Mouse (Mus musculus) liver, embryonic 11.5 days (tissue): ENCODE measurements at regions not wholly inside any gene's neighbourhood (a gene's known extent, or its start where the extent isn't known, plus 50 kb on each side); places are given as distances from the start of the nearest gene placed in this dataset.

Source experiments
- ATAC-seq: fragments of 200-750 bp; cut with Nextera tagmentation; replicated peaks from 2 replicates; pipeline ENCODE4 v1.8.0; 2017; ENCODE audit warnings: moderate number of reproducible peaks, mild to moderate bottlenecking, moderate TSS enrichment, moderate library complexity; ENCODE audit not compliant: low FRiP score
- DNase-seq: peaks from one replicate; pipeline ENCODE4 v3.0.0-alpha.2; 2017; ENCODE audit warnings: low spot score
- H3K27ac ChIP-seq: fragments of 300-500 bp; sonication (generic); 2 replicates; pipeline ENCODE4 v1.5.1; 2014; ENCODE audit warnings: mild to moderate bottlenecking, low read depth, low read length, control low read depth
- H3K27me3 ChIP-seq: fragments of 300-500 bp; sonication (generic); replicated peaks from 2 replicates; pipeline ENCODE4 v1.6.1; 2014; ENCODE audit warnings: low read length, mixed read lengths; ENCODE audit not compliant: control insufficient read depth, insufficient read depth
- H3K36me3 ChIP-seq: fragments of 300-500 bp; sonication (generic); 2 replicates; pipeline ENCODE4 v1.6.1; 2014; ENCODE audit warnings: mild to moderate bottlenecking, low read length, moderate library complexity, mixed read lengths; ENCODE audit not compliant: control insufficient read depth, insufficient read depth
- H3K4me1 ChIP-seq: fragments of 300-500 bp; sonication (generic); replicated peaks from 2 replicates; pipeline ENCODE4 v1.6.1; 2014; ENCODE audit warnings: low read length, mixed read lengths; ENCODE audit not compliant: control insufficient read depth, insufficient read depth
- H3K4me2 ChIP-seq: fragments of 300-500 bp; sonication (generic); 2 replicates; pipeline ENCODE4 v1.6.1; 2014; ENCODE audit warnings: mild to moderate bottlenecking, control low read depth, moderate library complexity
- H3K4me3 ChIP-seq: fragments of 300-500 bp; sonication (generic); 2 replicates; pipeline ENCODE4 v1.5.1; 2014; ENCODE audit warnings: low read depth, low read length, control low read depth
- H3K9ac ChIP-seq: fragments of 300-500 bp; sonication (generic); 2 replicates; pipeline ENCODE4 v1.6.1; 2014; ENCODE audit warnings: low read depth, low read length, control low read depth
- H3K9me3 ChIP-seq: fragments of 300-500 bp; sonication (generic); 2 replicates; pipeline ENCODE4 v1.6.1; 2016; ENCODE audit warnings: low read length, inconsistent platforms, mixed read lengths; ENCODE audit not compliant: control insufficient read depth
- WGBS: fragments of 180-500 bp; shearing (Covaris S2); extraction: QIAGEN DNeasy Blood & Tissue Kit; methylation state at CpG from one replicate; pipeline ENCODE4 v1.1.7; 2014; 5-methylcytosine and 5-hydroxymethylcytosine counted together

- Histone ChIP-seq H3K27ac (no peak overlapping the region), H3K9me3 (no peaks in the 10 kb centered on the region), H3K4me2 (no peak overlapping the region), H3K36me3 (no peaks in the 10 kb centered on the region), H3K4me3 (no peak overlapping the region), H3K9ac (no peak overlapping the region), H3K27me3 (no peaks in the 10 kb centered on the region), H3K4me1 (no peaks in the 10 kb centered on the region)
- DNase-seq (no peak), ATAC-seq (no peak)
- WGBS: 51% methylated on average over 4 of the region's 4 CpGs
These were observed 317.9 kb downstream of the Ndfip2 start for GRCm38 (mm10) chr14:105576266-105576665.

DNA sequence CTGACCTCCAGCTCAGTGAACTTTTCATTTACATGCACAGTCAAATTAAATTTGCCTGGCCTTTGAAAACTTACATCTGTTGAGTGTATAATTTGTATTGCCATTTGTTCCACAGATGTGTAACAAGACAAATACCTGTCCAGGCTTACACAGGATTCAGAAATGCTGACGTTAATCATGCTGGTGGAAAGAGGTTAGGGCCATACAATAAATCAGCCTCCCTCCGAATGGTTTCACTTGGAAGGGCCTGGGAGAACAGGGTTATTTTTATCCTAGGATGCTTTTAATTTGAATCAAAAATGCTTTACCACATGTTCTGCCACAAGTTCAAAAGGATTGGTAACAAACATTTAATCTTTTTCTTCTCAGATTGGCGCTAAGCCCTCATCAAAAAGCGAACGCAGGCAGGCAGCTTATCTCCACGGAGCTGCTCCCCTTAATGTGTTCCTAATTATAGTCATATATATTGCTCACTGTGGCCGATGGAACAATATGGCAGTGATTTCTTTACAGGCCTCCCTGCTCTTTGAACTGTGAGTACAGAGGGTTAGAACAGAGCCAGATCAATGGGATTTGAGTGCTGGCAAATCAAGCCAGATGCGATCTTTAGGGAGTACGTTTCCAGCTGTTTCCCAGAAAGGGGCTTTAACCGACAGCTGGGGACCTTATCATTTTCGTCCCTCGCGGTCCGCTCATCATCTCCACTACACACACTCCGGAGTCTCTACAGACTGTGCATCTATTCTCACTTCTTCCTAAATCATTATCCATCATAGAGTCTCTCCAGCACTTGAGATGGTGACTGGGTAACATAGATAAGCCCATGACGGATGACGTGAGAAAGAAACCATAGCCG is 313.9 kb downstream of the Ndfip2 start:
- H3K4me2 ChIP-seq: no peak overlapping the region
- H3K9ac ChIP-seq: no peak overlapping the region
- no peak overlapping the region for H3K4me3 ChIP-seq
- DNase-seq: no peak
- H3K27ac ChIP-seq: no peak overlapping the region
- WGBS: 57% methylated on average over 18 of the region's 18 CpGs
- H3K36me3 ChIP-seq: no peaks in the 10 kb centered on the region
- no peak for ATAC-seq
- H3K9me3 ChIP-seq: no peaks in the 10 kb centered on the region
- H3K4me1 ChIP-seq: no peaks in the 10 kb centered on the region
- H3K27me3 ChIP-seq: no peaks in the 10 kb centered on the region

DNA sequence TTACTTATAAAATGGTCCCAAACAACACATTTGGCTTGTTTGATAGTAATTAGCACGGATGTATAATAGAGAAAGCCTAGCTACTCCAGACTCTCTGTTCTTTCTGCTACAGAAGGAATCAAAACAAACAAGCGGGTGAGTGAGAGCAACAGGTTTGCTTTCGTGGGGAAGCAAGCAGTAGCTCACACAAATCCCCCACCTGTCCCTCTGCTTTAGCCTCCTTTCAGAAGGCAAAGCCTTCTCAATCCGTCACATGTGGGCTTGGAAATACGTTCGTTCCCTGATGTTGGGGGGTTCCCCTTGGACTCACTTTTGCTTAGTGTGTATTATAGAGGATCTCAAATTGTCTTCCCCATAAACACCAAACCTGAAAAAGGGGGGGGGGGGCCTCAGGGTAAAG is 311.8 kb downstream of the Ndfip2 start:
- WGBS: 70% methylated on average over 6 of the region's 6 CpGs
- H3K27me3 ChIP-seq: no peaks in the 10 kb centered on the region
- H3K27ac ChIP-seq: no peak overlapping the region
- DNase-seq: no peak
- no peak for ATAC-seq
- no peaks in the 10 kb centered on the region for H3K4me1 ChIP-seq
- no peak overlapping the region for H3K9ac ChIP-seq
- no peak overlapping the region for H3K4me3 ChIP-seq
- no peak overlapping the region for H3K4me2 ChIP-seq
- H3K36me3 ChIP-seq: no peaks in the 10 kb centered on the region
- no peaks in the 10 kb centered on the region for H3K9me3 ChIP-seq

- 77% methylated on average over 16 of the region's 16 CpGs for WGBS
- no peaks in the 10 kb centered on the region for H3K9me3 ChIP-seq
These were observed 307.5 kb downstream of the Ndfip2 start for GRCm38 (mm10) chr14:105565827-105566226.

DNA sequence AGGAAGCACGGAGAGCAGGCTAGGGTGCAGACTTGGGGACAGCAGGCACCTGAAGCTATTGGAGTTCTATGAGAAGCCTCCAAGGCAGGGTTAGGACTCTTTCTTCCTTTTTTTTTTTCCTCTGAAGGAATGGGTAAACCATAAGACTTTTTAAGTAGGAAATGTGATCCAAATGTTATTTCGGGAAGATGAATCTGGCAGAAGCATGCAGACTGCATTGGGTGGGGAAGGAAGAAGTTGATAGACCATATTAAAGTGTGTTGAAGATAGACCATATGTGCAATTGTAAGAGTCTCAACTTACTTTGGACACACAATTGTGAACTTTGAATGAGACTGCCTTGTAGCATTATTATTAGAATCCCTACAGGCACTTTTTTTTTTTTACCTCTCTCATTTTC is 304.5 kb downstream of the Ndfip2 start:
- WGBS: 90% methylated on average over 2 of the region's 2 CpGs
- Histone ChIP-seq H3K4me3 (no peak overlapping the region), H3K9ac (no peak overlapping the region), H3K9me3 (no peaks in the 10 kb centered on the region), H3K27ac (no peak overlapping the region), H3K27me3 (no peaks in the 10 kb centered on the region), H3K4me2 (no peak overlapping the region), H3K36me3 (no peaks in the 10 kb centered on the region), H3K4me1 (no peaks in the 10 kb centered on the region)
- ATAC-seq: no peak
- no peak for DNase-seq

More at GRCm38 (mm10) chr14:105565827-105566226, 307.5 kb downstream of the Ndfip2 start:
- no peak overlapping the region for H3K4me2 ChIP-seq
- no peaks in the 10 kb centered on the region for H3K27me3 ChIP-seq
- no peak overlapping the region for H3K4me3 ChIP-seq
- ATAC-seq (no peak), DNase-seq (no peak)
- H3K36me3 ChIP-seq: no peaks in the 10 kb centered on the region
- H3K4me1 ChIP-seq: no peaks in the 10 kb centered on the region
- H3K27ac ChIP-seq: no peak overlapping the region
- no peak overlapping the region for H3K9ac ChIP-seq

DNA sequence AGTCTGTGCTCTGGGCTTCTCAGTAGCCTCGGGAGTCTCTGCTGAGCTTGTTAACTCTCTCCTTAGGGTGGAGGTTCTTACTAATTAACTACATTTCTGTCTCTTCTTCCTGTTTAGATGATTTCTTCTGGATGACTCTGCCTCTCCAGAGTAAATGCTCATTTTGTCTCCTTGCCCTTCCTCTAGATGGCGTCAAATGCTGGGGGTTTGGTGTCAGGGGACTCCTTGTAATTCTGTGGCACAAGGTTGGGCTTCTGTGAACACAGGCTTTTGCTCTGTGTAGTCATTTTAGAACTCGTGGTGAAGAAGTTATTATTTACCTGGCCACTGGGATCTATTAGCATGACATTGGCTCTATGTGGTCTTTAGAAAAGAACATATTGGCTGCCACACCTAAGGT is 298.4 kb downstream of the Ndfip2 start:
- Histone ChIP-seq H3K27me3 (no peaks in the 10 kb centered on the region), H3K9me3 (no peaks in the 10 kb centered on the region), H3K36me3 (no peaks in the 10 kb centered on the region), H3K4me3 (no peak overlapping the region), H3K9ac (no peak overlapping the region), H3K27ac (no peak overlapping the region), H3K4me2 (no peak overlapping the region), H3K4me1 (no peaks in the 10 kb centered on the region)
- ATAC-seq (no peak), DNase-seq (no peak)
- WGBS: 66% methylated on average over 3 of the region's 3 CpGs

DNA sequence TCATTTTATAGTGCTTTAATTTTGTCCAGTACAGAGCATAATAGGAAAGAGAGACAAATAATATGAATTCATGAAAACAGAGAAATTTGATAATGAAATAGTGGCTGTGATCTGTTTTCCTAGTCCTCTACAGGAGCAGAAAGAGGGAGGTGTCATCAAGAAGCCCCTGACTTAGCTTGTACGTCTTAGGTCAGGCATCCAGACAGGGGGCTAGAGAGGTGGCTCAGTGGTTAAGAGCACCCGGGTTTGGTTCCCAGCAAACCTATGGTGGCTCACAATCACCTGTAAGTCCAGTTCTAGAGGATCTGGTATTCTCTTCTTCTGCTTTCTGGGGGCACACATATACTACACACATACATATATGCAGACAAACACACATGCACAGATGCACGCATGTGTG is 285.7 kb downstream of the Ndfip2 start:
- DNase-seq (no peak), ATAC-seq (no peak)
- WGBS: 85% methylated on average over 3 of the region's 3 CpGs
- no peaks in the 10 kb centered on the region for H3K9me3 ChIP-seq
- H3K4me1 ChIP-seq: no peaks in the 10 kb centered on the region
- H3K4me3 ChIP-seq: no peak overlapping the region
- no peak overlapping the region for H3K9ac ChIP-seq
- no peak overlapping the region for H3K4me2 ChIP-seq
- no peak overlapping the region for H3K27ac ChIP-seq
- no peaks in the 10 kb centered on the region for H3K36me3 ChIP-seq
- H3K27me3 ChIP-seq: no peaks in the 10 kb centered on the region

- H3K9me3 ChIP-seq: no peaks in the 10 kb centered on the region
- H3K4me1 ChIP-seq: no peaks in the 10 kb centered on the region
- no peaks in the 10 kb centered on the region for H3K36me3 ChIP-seq
- 29% methylated on average over 15 of the region's 15 CpGs for whole genome bisulfite sequencing
- DNase-seq: no peak
- peak overlapping the region; percentile 33 for H3K4me2 ChIP-seq
- H3K9ac ChIP-seq: no peak overlapping the region
- no peaks in the 10 kb centered on the region for H3K27me3 ChIP-seq
- no peak overlapping the region for H3K27ac ChIP-seq
- H3K4me3 ChIP-seq: no peak overlapping the region
- no peak for ATAC-seq
These were observed 284.2 kb downstream of the Ndfip2 start for GRCm38 (mm10) chr14:105542486-105543145.

DNA sequence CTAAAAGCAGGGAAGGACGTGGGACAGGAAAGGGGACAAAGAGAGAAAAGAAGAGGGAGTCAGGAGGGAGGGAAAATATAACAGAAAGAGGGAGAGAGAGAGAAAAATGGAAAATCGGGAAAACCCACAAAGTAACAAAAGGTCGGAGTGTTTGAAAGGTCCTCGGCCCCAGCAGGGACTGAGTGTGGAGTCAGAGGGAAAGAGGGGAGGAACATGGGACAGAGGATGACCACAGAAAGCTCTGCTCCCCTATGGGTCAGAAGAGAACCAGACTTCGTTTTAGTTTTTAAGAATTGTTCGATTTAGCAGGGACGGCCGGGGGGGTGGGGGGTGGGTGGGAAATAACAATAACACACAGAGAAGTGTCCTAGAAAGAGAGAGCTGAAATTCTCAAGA is 283.7 kb downstream of the Ndfip2 start:
- no peaks in the 10 kb centered on the region for H3K27me3 ChIP-seq
- no peak overlapping the region for H3K27ac ChIP-seq
- H3K4me3 ChIP-seq: no peak overlapping the region
- WGBS: 67% methylated on average over 8 of the region's 8 CpGs
- no peak for DNase-seq
- H3K9ac ChIP-seq: no peak overlapping the region
- H3K36me3 ChIP-seq: no peaks in the 10 kb centered on the region
- H3K9me3 ChIP-seq: no peaks in the 10 kb centered on the region
- H3K4me1 ChIP-seq: no peaks in the 10 kb centered on the region
- no peak for ATAC-seq
- no peak overlapping the region for H3K4me2 ChIP-seq
